In the genomic region with DNA sequence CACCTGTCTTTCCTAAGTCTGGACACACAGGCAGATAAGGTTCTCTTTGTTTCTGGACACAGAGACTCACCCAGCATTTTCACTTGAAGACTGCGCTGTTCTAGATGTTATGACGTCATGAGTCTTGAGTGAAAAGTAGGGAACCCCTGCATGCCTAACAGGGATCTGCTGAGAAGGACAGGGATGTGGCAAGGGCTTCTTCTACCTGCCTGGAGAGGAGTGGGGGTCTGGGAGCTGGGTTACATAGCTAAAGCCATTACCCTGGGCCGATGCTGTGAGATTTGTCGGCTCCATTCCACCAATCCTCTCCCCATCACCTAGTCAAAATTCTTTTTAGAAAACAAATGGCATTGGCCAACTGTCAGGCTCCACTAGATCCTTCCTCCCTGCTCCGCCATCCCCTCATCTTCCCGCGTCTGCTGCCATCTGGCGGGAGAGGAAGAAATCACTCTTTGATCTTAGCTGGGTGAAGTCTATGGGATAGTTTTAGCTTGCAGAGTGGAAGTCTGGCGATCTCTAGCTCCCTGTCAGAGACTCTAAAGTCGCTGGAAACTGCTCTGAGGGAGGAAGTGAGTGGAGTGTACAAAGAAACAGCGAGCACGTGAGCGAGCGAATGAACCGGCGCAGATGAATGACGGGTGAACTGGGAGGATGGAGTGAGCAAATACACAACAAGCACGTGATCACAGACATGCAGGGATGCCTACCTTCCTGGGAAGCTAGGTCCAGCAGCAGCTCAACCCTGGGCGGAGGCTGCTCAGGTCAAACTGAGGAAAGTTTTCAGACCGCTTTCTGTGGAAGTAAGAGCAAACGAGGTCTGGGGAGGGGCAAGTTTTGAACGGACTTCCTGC, we compare ENCODE assay signal across 9 mouse cellular contexts. TPM values are rescaled to one million over a fixed set of nuclear protein-coding genes. Genes with fewer than 3 reads are reported as not detected.
DNase-seq lines count a peak whose midpoint lies in the region; ATAC-seq and TF ChIP-seq lines count a peak whose summit lies in the region.
"Had no signal": no experiment of that assay in that cellular context is flagged by ENCODE, and none has a peak within 500 bp of the region (broad histone marks: within the 10 kb centered on the region; RNA-seq: fewer than 3 reads in every experiment).

No protein-coding gene starts in this region.

- H3K4me3 ChIP-seq in cortical plate, adult 2 months (ENCODE audit: insufficient read depth, low read length) = no peak overlapping the region; the same call in 1 of the 2 replicates
- H3K4me3 ChIP-seq: myocyte had no signal

- TF ChIP-seq POLR2A in cortical plate, adult 2 months (IDR thresholded peaks at IDR 0.05; ENCODE audit: extremely low read depth, insufficient read depth, low read length) = no peak

- TF ChIP-seq CTCF in cortical plate, adult 2 months (IDR thresholded peaks at IDR 0.05; ENCODE audit: extremely low read depth, insufficient read depth, low read length) = peak; percentile 95

- H3K27ac ChIP-seq in cortical plate, adult 2 months (ENCODE audit: insufficient read depth, low read length) = no peak overlapping the region

- DNase-seq in T-cell, adult 2 months (ENCODE audit: low spot score) = peak; percentile 68
- peak; percentile 57 for DNase-seq in gastrocnemius, postnatal 25 days
- peak; percentile 25 to 57 for DNase-seq in left cerebral cortex, adult 8-10 months (ENCODE audit: low spot score in 2 of 2)
- peak; percentile 81 for DNase-seq in right cerebral cortex, postnatal 25 days
- DNase-seq in urinary bladder, postnatal 4 days (ENCODE audit: low spot score in 2 of 2) = peak; percentile 32 to 79

- peak; percentile 73 for ATAC-seq in inflammation-experienced regulatory T-cells, adult 6 months
- peak; percentile 96 for ATAC-seq in megakaryocyte progenitor cell, adult 5-6 weeks (replicated peaks; ENCODE audit: poor library complexity)

- peaks cover 2% of the 10 kb centered on the region; the same call in 1 of the 2 replicates for H3K4me1 ChIP-seq in cortical plate, adult 2 months (ENCODE audit: control insufficient read depth, insufficient read depth, low read length)

RNA-seq across cellular contexts. Expression of gene Gm17087, which starts 25.9 kb away (rescaled TPM):
- polyA plus RNA-seq in cortical plate, adult 2 months (2012; rRNA removed) = not detected in 2 replicates
- total RNA-seq in gastrocnemius, postnatal 25 days (2021) = not detected
- polyA plus RNA-seq in inflammation-experienced regulatory T-cells, adult 6 months (2017; shearing (Covaris generic)) = 1 to 10 TPM in 2 of 3 experiments, not detected in 1; 2.2 to 3.6 TPM
- total RNA-seq in left cerebral cortex, adult 8-10 months (2022) = not detected
- total RNA-seq in megakaryocyte progenitor cell, adult 5-6 weeks (2015) = not detected in 2 replicates
- not detected in 2 replicates for total RNA-seq in megakaryocyte progenitor cell, adult 5-6 weeks (2017)
- polyA plus RNA-seq: myocyte had no signal
